In genomic region chr3:33824135-33824946, GRCm38 (mm10) we compare ENCODE assay signal across 8 mouse cellular contexts. TPM values are rescaled to one million over a fixed set of nuclear protein-coding genes. Genes with fewer than 3 reads are reported as not detected.
DNase-seq lines count a peak whose midpoint lies in the region; ATAC-seq and TF ChIP-seq lines count a peak whose summit lies in the region.

No protein-coding gene starts in this region.

- H3K27ac ChIP-seq in left cerebral cortex, adult 2 months: no peak overlapping the region
- H3K27ac ChIP-seq in midbrain, embryonic 12.5 days (replicated peaks): no peak overlapping the region

- H3K9me3 ChIP-seq in midbrain, embryonic 12.5 days: no peaks in the 10 kb centered on the region

- DNase-seq in left cerebral cortex, adult 2 months (ENCODE audit: extremely low spot score in 1 of 2, low spot score in 2 of 2): no peak
- DNase-seq in left cerebral cortex, adult 11 months (ENCODE audit: low spot score): no peak
- peak; percentile 71 for DNase-seq in ES-CJ7 (ENCODE audit: low read depth, low spot score)
- peak; percentile 87 for DNase-seq in brain, embryonic 14.5 days (ENCODE audit: low read depth)
- peak; percentile 46 for DNase-seq in kidney, adult 9 months
- DNase-seq in spleen, adult 12 weeks (ENCODE audit: low spot score): no peak

- intact Hi-C loops in left cerebral cortex, adult 2 months (cut with DNase I): loop anchor here (1.0 kb wide), 1 partner anchor 94 kb away; no protein-coding TSS in a partner anchor

- TF ChIP-seq POLR2A in brain, embryonic 14.5 days (IDR thresholded peaks at IDR 0.05; ENCODE audit: borderline replicate concordance, extremely low read depth, insufficient read depth, insufficient read length, poor library complexity, severe bottlenecking): no peak

- no peaks in the 10 kb centered on the region for H3K36me3 ChIP-seq in midbrain, embryonic 12.5 days

- TF ChIP-seq CTCF in left cerebral cortex, adult 2 months (IDR thresholded peaks at IDR 0.05): peak; percentile 93
- TF ChIP-seq CTCF in brain, embryonic 14.5 days (IDR thresholded peaks at IDR 0.05; ENCODE audit: borderline replicate concordance, extremely low read depth, insufficient read depth, insufficient read length): peak; percentile 80

- no peak overlapping the region for H3K4me2 ChIP-seq in midbrain, embryonic 12.5 days (replicated peaks)

- peak; percentile 85 for ATAC-seq in erythroblast, adult 5-6 weeks (replicated peaks; ENCODE audit: low FRiP score, poor library complexity, severe bottlenecking)
- peak; percentile 68; the same call in 1 of the 2 replicates for ATAC-seq in midbrain, embryonic 12.5 days (ENCODE audit: low FRiP score, low read depth)

- H3K9ac ChIP-seq in midbrain, embryonic 12.5 days (replicated peaks): no peak overlapping the region

- no peak overlapping the region for H3K4me3 ChIP-seq in left cerebral cortex, adult 2 months
- H3K4me3 ChIP-seq in midbrain, embryonic 12.5 days: no peak overlapping the region

- 51% methylated on average over 9 of the region's 9 CpGs for WGBS in midbrain, embryonic 12.5 days

- no peaks in the 10 kb centered on the region for H3K27me3 ChIP-seq in midbrain, embryonic 12.5 days

- H3K4me1 ChIP-seq in midbrain, embryonic 12.5 days: no peaks in the 10 kb centered on the region

RNA-seq across cellular contexts. Expression of gene Ccdc39, which starts 19.8 kb away (rescaled TPM):
- 10 to 100 TPM; 27.4 to 28.1 TPM for total RNA-seq in left cerebral cortex, adult 2 months (2021)
- 30.9 and 32.4 TPM in 2 replicates for polyA plus RNA-seq in brain, embryonic 14.5 days (2012; rRNA removed)
- not detected in 2 replicates for total RNA-seq in erythroblast, adult 5-6 weeks (2015; ENCODE audit: low replicate concordance)
- 0.17 TPM in 1 of 2 replicates, not detected in the other for total RNA-seq in erythroblast, adult 5-6 weeks (2017; ENCODE audit: low replicate concordance)
- 10.7 and 14.2 TPM in 2 replicates for polyA plus RNA-seq in midbrain, embryonic 12.5 days (2016; fragmentation: Nextera tagmentation; extraction: Ambion mirVana)

RNA-seq across cellular contexts. Expression of gene Ttc14, which starts 24.7 kb away (rescaled TPM):
- total RNA-seq in left cerebral cortex, adult 2 months (2021): 10 to 100 TPM; 87.3 to 91.6 TPM
- polyA plus RNA-seq in brain, embryonic 14.5 days (2012; rRNA removed): 33.2 and 38.8 TPM in 2 replicates
- total RNA-seq in erythroblast, adult 5-6 weeks (2015; ENCODE audit: low replicate concordance): 34.0 and 37.8 TPM in 2 replicates
- total RNA-seq in erythroblast, adult 5-6 weeks (2017; ENCODE audit: low replicate concordance): 48.7 and 78.9 TPM in 2 replicates
- 74.0 and 83.2 TPM in 2 replicates for polyA plus RNA-seq in midbrain, embryonic 12.5 days (2016; fragmentation: Nextera tagmentation; extraction: Ambion mirVana)

Comparison
In these comparisons a context has a peak if more than half of its experiments do, and no peak if none do; other contexts are left out.
1. DNase-seq: peak in ES-CJ7 (single experiment), brain, embryonic 14.5 days (single experiment) and kidney, adult 9 months (single experiment); none in left cerebral cortex, adult 2 months (0 of 2), left cerebral cortex, adult 11 months (single experiment) and spleen, adult 12 weeks (single experiment).
2. RNA of gene Ccdc39, which starts 19.8 kb away (total RNA-seq): 27.4 to 28.1 TPM in left cerebral cortex, adult 2 months; 0.17 TPM in erythroblast, adult 5-6 weeks; every median in the first group is over 10 times any median in the second.